Mouse (Mus musculus) monocyte, adult 2 months (primary cell): ENCODE measurements at regions not wholly inside any gene's neighbourhood (a gene's known extent, or its start where the extent isn't known, plus 50 kb on each side); places are given as distances from the start of the nearest gene placed in this dataset.

ENCODE experiments used
- DNase-seq, 2 experiments: peaks; one replicate each; pipeline ENCODE4 v3.0.0; 2022; ENCODE audit warnings: low spot score in 2 of 2, low read depth in 1 of 2

- no peak for DNase-seq
Measured at GRCm38 (mm10) chr15:61411821-61412220, 489.0 kb upstream of the A1bg start.

- DNase-seq, result no peak
Measured at GRCm38 (mm10) chr15:61410789-61411188, 488.0 kb upstream of the A1bg start.

- DNase-seq, result no peak
Measured at GRCm38 (mm10) chr15:61408621-61409020, 485.8 kb upstream of the A1bg start.

GRCm38 (mm10) chr15:61400720-61401119 is 477.9 kb upstream of the A1bg start:
- no peak for DNase-seq

GRCm38 (mm10) chr15:61399971-61400370 is 477.2 kb upstream of the A1bg start:
- DNase-seq, result no peak

GRCm38 (mm10) chr15:61398829-61399228 is 476.0 kb upstream of the A1bg start:
- DNase-seq, result no peak

- DNase-seq, result no peak
Measured at GRCm38 (mm10) chr15:61397061-61397460, 474.2 kb upstream of the A1bg start.

- DNase-seq, result no peak
Measured at GRCm38 (mm10) chr15:61395296-61395826, 472.5 kb upstream of the A1bg start.

GRCm38 (mm10) chr15:61380666-61381065 is 457.9 kb upstream of the A1bg start:
- DNase-seq, result no peak

GRCm38 (mm10) chr15:61366276-61366675 is 443.5 kb upstream of the A1bg start:
- no peak for DNase-seq

GRCm38 (mm10) chr15:61365511-61365910 is 442.7 kb upstream of the A1bg start:
- DNase-seq, result no peak

GRCm38 (mm10) chr15:61364461-61364860 is 441.6 kb upstream of the A1bg start:
- DNase-seq, result no peak

GRCm38 (mm10) chr15:61361254-61361653 is 438.4 kb upstream of the A1bg start:
- DNase-seq, result no peak

GRCm38 (mm10) chr15:61355344-61355743 is 432.5 kb upstream of the A1bg start:
- no peak for DNase-seq

GRCm38 (mm10) chr15:61351729-61352342 is 429.0 kb upstream of the A1bg start:
- DNase-seq, result no peak

- no peak for DNase-seq
Measured at GRCm38 (mm10) chr15:61345101-61345500, 422.3 kb upstream of the A1bg start.

GRCm38 (mm10) chr15:61342618-61343017 is 419.8 kb upstream of the A1bg start:
- no peak for DNase-seq

GRCm38 (mm10) chr15:61327925-61328324 is 405.1 kb upstream of the A1bg start:
- no peak for DNase-seq

- no peak for DNase-seq
Measured at GRCm38 (mm10) chr15:61322243-61322642, 399.4 kb upstream of the A1bg start.

GRCm38 (mm10) chr15:61309452-61310165 is 386.8 kb upstream of the A1bg start:
- no peak for DNase-seq

- no peak for DNase-seq
Measured at GRCm38 (mm10) chr15:61308936-61309335, 386.1 kb upstream of the A1bg start.

- DNase-seq, result no peak
Measured at GRCm38 (mm10) chr15:61304546-61304945, 381.7 kb upstream of the A1bg start.

GRCm38 (mm10) chr15:61299796-61300195 is 377.0 kb upstream of the A1bg start:
- DNase-seq, result no peak
